Mouse (Mus musculus): ENCODE data around the gene Olfr692.
"Not testable (repeated sequence)": the region's sequence is repeated elsewhere in the genome, so short reads cannot be mapped to it uniquely, and the experiment has no call there.

The Olfr692 gene

GRCm38 (mm10) chr7:105367930-105368329 is at the start of gene Olfr692:
Gene Olfr692, plus strand, starts transcription at chr7:105368230.
- DNase-seq (ENCODE audit: extremely low spot score, low spot score), result no peak

- DNase-seq (ENCODE audit: extremely low spot score, low spot score), result no peak
These were observed 42.7 kb upstream of the Olfr692 start for GRCm38 (mm10) chr7:105325302-105325701.

- no peak for DNase-seq (ENCODE audit: extremely low spot score, low spot score)
These were observed 34.0 kb upstream of the Olfr692 start, which contains the start of gene Olfr690 for GRCm38 (mm10) chr7:105334004-105334403. Gene Olfr690, minus strand, starts transcription at chr7:105334104.

- no peak for DNase-seq (ENCODE audit: extremely low spot score, low spot score)
These were observed 25.9 kb upstream of the Olfr692 start, which contains the start of gene Olfr691 for GRCm38 (mm10) chr7:105342170-105342569. Gene Olfr691, minus strand, starts transcription at chr7:105342270.

GRCm38 (mm10) chr7:105342752-105343151 is 25.3 kb upstream of the Olfr692 start:
- DNase-seq (ENCODE audit: extremely low spot score, low spot score), result no peak

GRCm38 (mm10) chr7:105356064-105356463 is 12.0 kb upstream of the Olfr692 start:
- not testable (repeated sequence) for DNase-seq (ENCODE audit: extremely low spot score, low spot score)

- DNase-seq (ENCODE audit: extremely low spot score, low spot score), result not testable (repeated sequence)
These were observed 11.5 kb upstream of the Olfr692 start for GRCm38 (mm10) chr7:105356487-105356886.

GRCm38 (mm10) chr7:105361713-105362112 is 6.3 kb upstream of the Olfr692 start:
- DNase-seq (ENCODE audit: extremely low spot score, low spot score), result no peak

GRCm38 (mm10) chr7:105367268-105367667 is 762 bp upstream of the Olfr692 start:
- no peak for DNase-seq (ENCODE audit: extremely low spot score, low spot score)

GRCm38 (mm10) chr7:105368521-105368920 is 491 bp downstream of the Olfr692 start:
- no peak for DNase-seq (ENCODE audit: extremely low spot score, low spot score)

- no peak for DNase-seq (ENCODE audit: extremely low spot score, low spot score)
These were observed 4.9 kb downstream of the Olfr692 start for GRCm38 (mm10) chr7:105372912-105373311.

GRCm38 (mm10) chr7:105373509-105373908 is 5.5 kb downstream of the Olfr692 start:
- no peak for DNase-seq (ENCODE audit: extremely low spot score, low spot score)

GRCm38 (mm10) chr7:105373976-105374375 is 5.9 kb downstream of the Olfr692 start:
- no peak for DNase-seq (ENCODE audit: extremely low spot score, low spot score)

- no peak for DNase-seq (ENCODE audit: extremely low spot score, low spot score)
These were observed 6.8 kb downstream of the Olfr692 start, which contains the start of gene Gm5901 for GRCm38 (mm10) chr7:105374866-105375265. Gene Gm5901, plus strand, starts transcription at chr7:105375038.

GRCm38 (mm10) chr7:105380329-105380728 is 12.3 kb downstream of the Olfr692 start:
- no peak for DNase-seq (ENCODE audit: extremely low spot score, low spot score)

GRCm38 (mm10) chr7:105387696-105388095 is 19.7 kb downstream of the Olfr692 start:
- no peak for DNase-seq (ENCODE audit: extremely low spot score, low spot score)

- DNase-seq (ENCODE audit: extremely low spot score, low spot score), result no peak
These were observed 22.2 kb downstream of the Olfr692 start for GRCm38 (mm10) chr7:105390236-105390635.

GRCm38 (mm10) chr7:105394606-105395005 is 26.6 kb downstream of the Olfr692 start:
- peak; percentile 0 for DNase-seq (ENCODE audit: extremely low spot score, low spot score)

GRCm38 (mm10) chr7:105395131-105395820 is 27.2 kb downstream of the Olfr692 start:
- no peak for DNase-seq (ENCODE audit: extremely low spot score, low spot score)

GRCm38 (mm10) chr7:105396126-105396525 is 28.1 kb downstream of the Olfr692 start:
- no peak for DNase-seq (ENCODE audit: extremely low spot score, low spot score)

- DNase-seq (ENCODE audit: extremely low spot score, low spot score), result no peak
These were observed 31.3 kb downstream of the Olfr692 start for GRCm38 (mm10) chr7:105399058-105399934.
